Mouse (Mus musculus): ENCODE measurements around the gene Tgds. TPM values are rescaled to one million over a fixed set of nuclear protein-coding genes. Genes with fewer than 3 reads are reported as not detected.
A peak's percentile ranks its signal among the peaks of the same experiment; 100 is the strongest.

The Tgds gene
- 19.6 and 21.3 TPM in 2 replicates for polyA plus RNA-seq (2015; fragmentation: Nextera tagmentation; extraction: Ambion mirVana)

DNA sequence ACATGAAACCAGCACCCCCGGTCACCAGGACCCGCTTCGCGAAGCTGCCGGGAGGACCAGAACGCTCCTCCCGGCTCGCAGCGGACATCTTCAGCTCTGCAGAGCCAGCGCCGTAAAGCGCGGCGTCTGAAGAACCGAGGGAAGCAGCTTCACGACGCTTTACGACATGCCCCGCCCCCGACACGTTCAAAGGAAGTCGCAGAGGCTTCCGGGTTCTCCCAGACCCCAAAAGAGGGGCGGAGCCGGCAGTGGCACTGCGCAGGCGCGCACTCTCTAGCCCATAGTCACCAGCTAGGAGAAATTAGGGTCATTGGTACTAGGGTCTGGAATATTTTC is at the start of gene Tgds:
Gene Tgds, minus strand, starts transcription at position 114 of the 336 bp plus-strand sequence.
- H3K9me3 ChIP-seq: no peaks in the 10 kb centered on the region
- peak within 1 kb of the TSS; percentile 75 for H3K4me3 ChIP-seq
- ATAC-seq (ENCODE audit: low FRiP score): peak; percentile 83
- H3K4me2 ChIP-seq: peak within 1 kb of the TSS; percentile 88
- peaks cover 10% of the 10 kb centered on the region for H3K36me3 ChIP-seq
- peak within 1 kb of the TSS; percentile 88 for H3K9ac ChIP-seq
- under 1% methylated on average over 28 of the region's 28 CpGs for WGBS
- peaks cover 7% of the 10 kb centered on the region; the same call in 1 of the 2 replicates for H3K27me3 ChIP-seq
- H3K4me1 ChIP-seq (replicated peaks): peaks cover 24% of the 10 kb centered on the region
- H3K27ac ChIP-seq: peak within 1 kb of the TSS; percentile 70

- 2% methylated on average over 10 of the region's 10 CpGs for WGBS
- H3K4me1 ChIP-seq (replicated peaks): peaks cover 4% of the 10 kb centered on the region; the same call in 1 of the 2 replicates
- H3K9me3 ChIP-seq: no peaks in the 10 kb centered on the region
- peak overlapping the region; percentile 51 for H3K4me3 ChIP-seq
- peak overlapping the region; percentile 69 for H3K9ac ChIP-seq
- peak overlapping the region; percentile 89 for H3K27ac ChIP-seq
- peak overlapping the region; percentile 73 for H3K4me2 ChIP-seq
- 0 out of 2 replicates have a peak, but pooled peaks cover 3% of the 10 kb centered on the region for H3K27me3 ChIP-seq
- H3K36me3 ChIP-seq: no peaks in the 10 kb centered on the region
- peak; percentile 91 for ATAC-seq (ENCODE audit: low FRiP score)
Observed at GRCm38 (mm10) chr14:118180711-118181177, 48.2 kb upstream of the Tgds start.

GRCm38 (mm10) chr14:118180117-118180557 is 47.6 kb upstream of the Tgds start:
- H3K4me2 ChIP-seq: peak overlapping the region; percentile 73
- peak; percentile 92 for ATAC-seq (ENCODE audit: low FRiP score)
- 0 out of 2 replicates have a peak, but pooled peaks cover 3% of the 10 kb centered on the region for H3K27me3 ChIP-seq
- peak overlapping the region; percentile 51 for H3K4me3 ChIP-seq
- H3K9me3 ChIP-seq: no peaks in the 10 kb centered on the region
- no peaks in the 10 kb centered on the region for H3K36me3 ChIP-seq
- under 1% methylated on average over 19 of the region's 20 CpGs for WGBS
- H3K9ac ChIP-seq: peak overlapping the region; percentile 69
- peaks cover 4% of the 10 kb centered on the region; the same call in 1 of the 2 replicates for H3K4me1 ChIP-seq (replicated peaks)
- peak overlapping the region; percentile 89 for H3K27ac ChIP-seq

DNA sequence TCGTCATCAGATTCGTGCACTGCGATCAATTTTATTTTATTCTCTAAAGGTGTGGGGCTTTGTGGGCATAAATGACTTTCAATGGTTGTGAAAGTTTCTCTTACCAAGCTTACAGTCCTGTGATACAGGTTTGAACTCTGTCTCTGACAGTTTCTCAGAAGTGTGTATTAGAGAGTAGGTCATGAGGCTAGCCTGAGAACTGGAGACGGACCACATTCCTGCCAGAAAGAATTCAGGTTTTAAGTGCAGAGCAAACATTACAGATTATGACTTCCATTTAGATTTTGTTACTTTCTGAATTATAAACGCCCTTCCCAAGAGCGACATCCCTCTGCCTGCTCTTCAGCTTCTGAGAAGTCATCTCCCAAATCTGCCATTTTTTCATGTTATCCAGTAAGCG is 47.1 kb upstream of the Tgds start:
- H3K27me3 ChIP-seq: 0 out of 2 replicates have a peak, but pooled peaks cover 3% of the 10 kb centered on the region
- peak overlapping the region; percentile 51 for H3K4me3 ChIP-seq
- H3K9me3 ChIP-seq: no peaks in the 10 kb centered on the region
- ATAC-seq (ENCODE audit: low FRiP score): no peak; the same call in 1 of the 2 replicates
- WGBS: 30% methylated on average over 7 of the region's 7 CpGs
- peaks cover 4% of the 10 kb centered on the region; the same call in 1 of the 2 replicates for H3K4me1 ChIP-seq (replicated peaks)
- peak overlapping the region; percentile 69 for H3K9ac ChIP-seq
- H3K4me2 ChIP-seq: peak overlapping the region; percentile 73
- peak overlapping the region; percentile 89 for H3K27ac ChIP-seq
- H3K36me3 ChIP-seq: no peaks in the 10 kb centered on the region

GRCm38 (mm10) chr14:118179251-118179650 is 46.7 kb upstream of the Tgds start:
- Histone ChIP-seq H3K4me1 (replicated peaks) (peaks cover 4% of the 10 kb centered on the region; the same call in 1 of the 2 replicates), H3K36me3 (no peaks in the 10 kb centered on the region), H3K9me3 (no peaks in the 10 kb centered on the region), H3K27ac (no peak overlapping the region), H3K27me3 (0 out of 2 replicates have a peak, but pooled peaks cover 3% of the 10 kb centered on the region), H3K9ac (no peak overlapping the region), H3K4me2 (peak overlapping the region; percentile 73), H3K4me3 (no peak overlapping the region)
- ATAC-seq (ENCODE audit: low FRiP score): no peak
- 71% methylated on average over 1 of the region's 1 CpGs for WGBS

- Histone ChIP-seq H3K27ac (no peak overlapping the region), H3K9ac (no peak overlapping the region), H3K27me3 (0 out of 2 replicates have a peak, but pooled peaks cover 3% of the 10 kb centered on the region), H3K4me1 (replicated peaks) (peaks cover 4% of the 10 kb centered on the region; the same call in 1 of the 2 replicates), H3K9me3 (no peaks in the 10 kb centered on the region), H3K4me2 (no peak overlapping the region), H3K36me3 (no peaks in the 10 kb centered on the region), H3K4me3 (no peak overlapping the region)
- ATAC-seq (ENCODE audit: low FRiP score): no peak
- 94% methylated on average over 12 of the region's 12 CpGs for WGBS
Observed at GRCm38 (mm10) chr14:118175694-118176085, 43.1 kb upstream of the Tgds start.

DNA sequence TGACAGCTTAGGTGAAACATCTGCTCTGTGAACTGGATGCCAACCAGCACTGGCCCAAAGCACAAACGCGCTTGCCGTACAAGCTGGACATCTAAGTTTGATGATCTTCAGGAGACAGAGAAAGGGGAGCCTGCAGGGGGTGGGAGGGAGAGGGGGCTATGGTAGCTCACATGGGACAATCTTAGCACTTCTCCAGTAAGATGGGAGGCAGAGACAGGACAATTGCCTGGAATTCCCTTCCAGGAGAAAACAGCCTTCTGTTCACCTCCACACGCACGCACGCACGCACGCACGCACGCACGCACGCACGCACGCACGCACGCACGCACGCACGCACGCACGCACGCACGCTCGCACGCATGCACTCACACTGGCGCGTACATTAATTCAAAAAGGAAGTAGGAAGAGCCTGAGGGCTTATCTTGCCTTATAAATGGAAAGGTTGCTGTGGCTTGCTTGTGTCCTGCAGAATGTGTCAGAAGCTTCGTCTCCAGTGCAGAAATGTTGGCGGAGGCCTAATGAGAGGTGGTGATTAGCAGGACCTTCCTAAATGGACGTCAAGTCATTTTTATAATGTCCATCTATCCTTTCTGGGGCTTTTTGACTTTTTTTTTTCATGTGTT is 42.6 kb upstream of the Tgds start:
- no peaks in the 10 kb centered on the region for H3K9me3 ChIP-seq
- H3K27me3 ChIP-seq: 0 out of 2 replicates have a peak, but pooled peaks cover 3% of the 10 kb centered on the region
- H3K36me3 ChIP-seq: no peaks in the 10 kb centered on the region
- peaks cover 4% of the 10 kb centered on the region; the same call in 1 of the 2 replicates for H3K4me1 ChIP-seq (replicated peaks)
- H3K4me2 ChIP-seq: no peak overlapping the region
- 89% methylated on average over 30 of the region's 30 CpGs for WGBS
- H3K27ac ChIP-seq: no peak overlapping the region
- H3K4me3 ChIP-seq: no peak overlapping the region
- H3K9ac ChIP-seq: no peak overlapping the region
- no peak for ATAC-seq (ENCODE audit: low FRiP score)

DNA sequence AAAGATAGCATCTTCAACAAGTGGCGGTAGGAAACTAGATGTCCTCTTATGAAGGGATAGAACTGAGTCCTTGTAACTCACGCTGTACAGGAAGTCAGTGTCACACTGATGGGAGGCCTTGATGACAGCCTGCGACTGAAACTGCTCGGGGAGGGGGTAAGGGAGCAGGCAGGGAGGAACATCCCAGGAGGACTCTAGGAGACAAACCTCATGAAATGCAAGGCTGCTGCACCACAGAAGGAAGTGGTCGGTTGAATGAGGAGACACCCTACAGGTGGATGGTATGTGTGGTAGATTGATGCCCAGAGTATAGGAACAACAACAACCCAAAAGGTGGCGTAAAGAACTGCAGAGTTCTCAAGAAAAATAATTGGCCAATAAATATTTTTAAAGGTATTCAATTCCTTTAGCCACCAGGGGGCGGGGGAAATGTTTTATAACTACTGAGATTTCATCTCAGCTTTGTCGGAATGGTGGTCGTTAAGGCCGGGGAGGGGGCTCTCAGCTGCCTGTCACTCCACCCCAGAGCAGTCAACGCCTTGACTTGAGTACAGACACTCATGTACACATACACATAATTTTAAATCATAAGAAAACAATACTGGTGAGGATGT is 41.1 kb upstream of the Tgds start:
- H3K27me3 ChIP-seq: 0 out of 2 replicates have a peak, but pooled peaks cover 3% of the 10 kb centered on the region
- peaks cover 12% of the 10 kb centered on the region for H3K36me3 ChIP-seq
- no peaks in the 10 kb centered on the region for H3K4me1 ChIP-seq (replicated peaks)
- H3K27ac ChIP-seq: no peak overlapping the region
- no peak overlapping the region for H3K4me3 ChIP-seq
- ATAC-seq (ENCODE audit: low FRiP score): no peak
- WGBS: 65% methylated on average over 11 of the region's 11 CpGs
- no peaks in the 10 kb centered on the region for H3K9me3 ChIP-seq
- no peak overlapping the region for H3K9ac ChIP-seq
- H3K4me2 ChIP-seq: no peak overlapping the region

DNA sequence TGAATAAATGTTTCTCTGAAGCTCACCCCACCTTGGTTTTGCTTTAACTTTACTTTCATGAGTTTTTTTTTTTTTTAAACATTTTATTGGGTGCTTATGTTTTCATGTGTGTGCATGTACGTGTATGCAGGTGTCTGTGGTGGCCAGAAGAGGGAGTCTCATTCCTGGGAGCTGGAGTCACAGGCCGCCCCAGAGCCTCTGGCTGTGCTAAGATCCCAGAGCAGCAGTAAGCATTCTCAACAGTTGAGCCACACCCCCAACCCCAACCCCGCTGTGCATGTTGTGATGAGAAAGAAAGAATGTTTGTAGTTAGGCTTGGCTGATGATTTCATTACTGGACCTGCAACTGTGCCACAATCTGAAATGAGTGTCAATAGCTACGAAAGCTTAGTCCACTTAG is 36.2 kb upstream of the Tgds start:
- no peak overlapping the region for H3K9ac ChIP-seq
- H3K9me3 ChIP-seq: no peaks in the 10 kb centered on the region
- peaks cover 18% of the 10 kb centered on the region for H3K36me3 ChIP-seq
- no peak overlapping the region for H3K4me2 ChIP-seq
- H3K27ac ChIP-seq: no peak overlapping the region
- no peak overlapping the region for H3K4me3 ChIP-seq
- H3K27me3 ChIP-seq: no peaks in the 10 kb centered on the region
- ATAC-seq (ENCODE audit: low FRiP score): no peak
- 96% methylated on average over 4 of the region's 4 CpGs for WGBS
- no peaks in the 10 kb centered on the region for H3K4me1 ChIP-seq (replicated peaks)

DNA sequence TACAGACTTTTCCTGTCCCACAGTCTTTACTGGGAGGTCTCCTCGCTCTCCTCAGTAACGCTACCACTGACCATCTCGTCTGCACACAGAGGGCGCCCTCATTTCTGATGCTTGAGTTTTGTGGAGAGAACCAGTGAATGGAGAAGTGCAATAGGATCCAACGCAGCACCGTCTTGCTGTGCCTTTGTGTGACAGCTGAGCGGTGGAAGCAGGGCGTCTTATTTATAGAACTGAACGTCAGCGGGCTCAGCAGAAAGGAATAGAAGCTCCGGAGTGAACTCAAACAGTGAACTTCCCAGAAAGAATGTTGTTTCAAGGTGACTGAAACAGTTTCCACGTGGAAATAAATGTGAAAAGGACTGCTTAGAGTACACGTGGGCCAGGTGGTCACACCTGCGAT is 30.1 kb upstream of the Tgds start:
- Histone ChIP-seq H3K4me2 (no peak overlapping the region), H3K4me1 (replicated peaks) (no peaks in the 10 kb centered on the region), H3K4me3 (no peak overlapping the region), H3K36me3 (peaks cover 46% of the 10 kb centered on the region), H3K27me3 (no peaks in the 10 kb centered on the region), H3K27ac (no peak overlapping the region), H3K9ac (no peak overlapping the region), H3K9me3 (no peaks in the 10 kb centered on the region)
- 66% methylated on average over 14 of the region's 14 CpGs for WGBS
- ATAC-seq (ENCODE audit: low FRiP score): no peak

- H3K4me1 ChIP-seq (replicated peaks): no peaks in the 10 kb centered on the region
- no peak for ATAC-seq (ENCODE audit: low FRiP score)
- H3K36me3 ChIP-seq: peaks cover 46% of the 10 kb centered on the region
- no peak overlapping the region for H3K4me2 ChIP-seq
- H3K27ac ChIP-seq: no peak overlapping the region
- H3K9me3 ChIP-seq: no peaks in the 10 kb centered on the region
- H3K9ac ChIP-seq: no peak overlapping the region
- H3K4me3 ChIP-seq: no peak overlapping the region
- WGBS: 91% methylated on average over 3 of the region's 3 CpGs
- no peaks in the 10 kb centered on the region for H3K27me3 ChIP-seq
Observed at GRCm38 (mm10) chr14:118161751-118162150, 29.2 kb upstream of the Tgds start.

DNA sequence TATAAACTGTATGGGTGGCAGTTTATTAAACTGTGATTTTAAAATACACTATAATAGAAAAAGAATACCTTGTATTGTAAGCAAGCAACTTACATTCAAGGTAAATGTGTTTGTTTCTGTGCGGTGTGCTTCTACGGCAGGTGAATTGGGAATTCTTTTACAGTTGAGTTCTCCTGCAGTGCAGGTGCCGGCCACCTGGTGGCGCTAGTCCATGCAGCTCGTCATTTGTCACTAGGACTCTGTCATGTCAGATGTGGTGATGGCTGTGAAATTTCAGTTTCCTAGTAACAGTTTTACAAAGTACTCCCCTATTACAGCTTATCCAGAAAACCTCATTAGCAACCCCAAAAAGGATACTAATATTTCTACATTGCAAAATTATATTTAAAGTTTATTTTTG is 24.6 kb upstream of the Tgds start:
- ATAC-seq (ENCODE audit: low FRiP score): no peak
- Histone ChIP-seq H3K27me3 (no peaks in the 10 kb centered on the region), H3K4me2 (no peak overlapping the region), H3K4me3 (no peak overlapping the region), H3K9me3 (no peaks in the 10 kb centered on the region), H3K9ac (no peak overlapping the region), H3K27ac (no peak overlapping the region), H3K36me3 (peaks cover 60% of the 10 kb centered on the region), H3K4me1 (replicated peaks) (no peaks in the 10 kb centered on the region)
- WGBS: 24% methylated on average over 5 of the region's 5 CpGs
